Mouse (Mus musculus) T-helper 1 cell (primary cell): ENCODE measurements around the gene Elp6.

Experiments
- in situ Hi-C: fragments of 300-600 bp; cut with MboI, MseI; formaldehyde crosslinking; loops from one replicate; pipeline ENCODE4 v1.15.1; 2025; ENCODE audit warnings: high pct_unique_total_duplicates

The Elp6 gene

DNA sequence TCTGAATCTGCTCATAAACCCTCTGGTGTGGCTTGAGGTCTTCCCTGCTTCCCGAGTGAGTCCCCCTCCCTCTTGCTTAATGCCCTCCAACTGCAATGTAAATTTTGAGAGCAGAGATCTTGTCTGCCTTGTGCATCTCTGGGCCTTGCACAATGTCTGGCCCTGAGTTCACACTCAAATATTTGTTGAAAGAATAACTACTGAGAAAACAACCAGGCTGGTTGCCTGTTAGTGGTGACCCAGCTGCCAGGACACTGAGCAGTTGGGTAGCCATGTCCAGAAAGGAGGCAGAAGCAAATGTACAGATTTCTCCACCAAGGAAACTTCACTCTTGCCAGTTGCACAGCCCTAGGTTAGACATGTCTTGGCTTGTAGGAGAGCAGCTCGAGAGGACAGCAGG lies 53.4 kb downstream of the Elp6 start:
- in situ Hi-C loops: no loop called here

- in situ Hi-C loops: no loop called here
Observed at GRCm38 (mm10) chr9:110361299-110361698, 56.3 kb downstream of the Elp6 start.

GRCm38 (mm10) chr9:110362337-110362736 lies 57.4 kb downstream of the Elp6 start:
- in situ Hi-C loops: no loop called here

- in situ Hi-C loops: no loop called here
Observed at GRCm38 (mm10) chr9:110366746-110367145, 61.8 kb downstream of the Elp6 start.

DNA sequence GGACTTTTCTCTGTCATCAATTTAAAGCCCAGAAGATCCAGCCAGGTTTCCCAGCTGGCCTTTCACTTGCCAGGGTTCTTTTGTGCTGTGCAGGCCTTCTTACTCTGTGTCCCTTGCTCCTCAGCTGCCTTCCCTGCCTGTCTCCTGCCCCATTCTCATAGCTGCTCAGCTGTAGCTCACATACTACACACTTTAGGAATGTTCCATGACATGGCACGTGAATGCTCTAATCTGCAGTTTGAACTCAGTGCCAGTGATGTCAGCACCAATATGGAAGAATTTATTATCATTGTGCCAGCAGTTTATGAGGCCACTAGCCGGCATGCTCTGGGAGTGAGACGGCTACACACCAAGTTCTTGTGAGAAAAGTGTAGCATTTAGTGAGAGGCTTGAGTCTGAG lies 64.9 kb downstream of the Elp6 start:
- in situ Hi-C loops: no loop called here
